Mouse (Mus musculus): Measurements from ENCODE around the gene Arhgap35. TPM values are rescaled to one million over a fixed set of nuclear protein-coding genes. Genes with fewer than 3 reads are reported as not detected.
"Not testable (repeated sequence)": the region's sequence is repeated elsewhere in the genome, so short reads cannot be mapped to it uniquely, and the experiment has no call there.

The Arhgap35 gene
- polyA plus RNA-seq (2015; fragmentation: Nextera tagmentation; extraction: Ambion mirVana): 3.8 and 4.1 TPM in 2 replicates

DNA sequence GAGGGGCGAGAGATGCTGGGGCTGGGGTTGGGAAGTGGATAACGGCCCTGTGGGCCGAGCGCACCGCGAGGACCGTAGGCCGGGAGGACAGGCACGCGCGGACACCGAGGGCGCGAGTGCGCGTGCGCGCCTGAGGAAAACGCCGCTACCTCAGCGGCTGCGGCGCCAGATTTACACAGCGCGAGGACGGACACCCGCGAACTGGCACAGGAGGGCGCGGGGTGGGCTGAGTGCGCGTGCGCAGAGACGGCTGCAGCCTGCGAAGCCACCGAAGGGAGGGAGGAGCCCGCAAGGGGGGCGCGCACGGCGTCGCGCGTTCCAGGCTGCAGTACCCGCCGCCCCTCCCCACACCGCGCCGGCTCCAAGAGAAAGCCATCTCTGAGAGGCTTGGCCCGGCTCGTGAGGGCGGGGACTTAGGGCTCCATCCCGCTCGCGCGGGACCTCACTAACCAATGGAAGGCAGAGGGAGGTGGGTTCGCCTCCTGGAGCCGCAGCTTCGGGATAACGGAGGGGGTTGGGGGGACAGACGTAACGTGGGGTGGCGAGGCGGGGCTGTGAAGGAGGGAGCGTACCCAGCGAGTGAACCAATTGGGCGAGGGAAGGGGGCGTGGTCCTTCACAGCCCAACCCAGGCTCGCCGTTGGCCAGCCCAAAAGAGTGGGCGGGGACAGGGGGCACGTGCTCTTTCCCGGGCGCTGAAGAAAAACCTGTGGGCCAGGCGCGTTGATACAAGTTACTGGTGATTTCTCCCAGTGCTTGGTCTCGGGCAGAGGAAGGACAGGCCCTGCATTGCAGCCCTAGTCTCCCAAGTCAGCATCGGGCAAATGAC is at the start of gene Arhgap35:
Gene Arhgap35 (minus strand): TSS at position 106 of the 828 bp plus-strand sequence.
- peak; percentile 99 for ATAC-seq (ENCODE audit: low FRiP score, low TSS enrichment)
- Histone ChIP-seq H3K27ac (replicated peaks) (peak within 1 kb of the TSS; percentile 100), H3K4me1 (replicated peaks; ENCODE audit: control insufficient read depth, insufficient read depth) (peaks cover 6% of the 10 kb centered on the region; the same call in 1 of the 2 replicates), H3K27me3 (ENCODE audit: control insufficient read depth, insufficient read depth, low read length) (no peaks in the 10 kb centered on the region), H3K9ac (ENCODE audit: low read length) (peak within 1 kb of the TSS; percentile 98), H3K36me3 (ENCODE audit: control insufficient read depth, insufficient read depth, low read length) (no peaks in the 10 kb centered on the region; the same call in 1 of the 2 replicates), H3K4me3 (ENCODE audit: low read depth, low read length) (peak within 1 kb of the TSS; percentile 94), H3K9me3 (ENCODE audit: control insufficient read depth, low read length) (no peaks in the 10 kb centered on the region), H3K4me2 (replicated peaks; ENCODE audit: low read depth) (peak within 1 kb of the TSS; percentile 75)
- TF ChIP-seq CTCF (IDR thresholded peaks at IDR 0.05; ENCODE audit: low read depth) (peak; percentile 28; the same call in 1 of the 2 replicates), EP300 (optimal IDR thresholded peaks at IDR 0.05) (no peak)
- WGBS: under 1% methylated on average over 72 of the region's 78 CpGs
- peak; percentile 99 for DNase-seq (ENCODE audit: low spot score)

DNA sequence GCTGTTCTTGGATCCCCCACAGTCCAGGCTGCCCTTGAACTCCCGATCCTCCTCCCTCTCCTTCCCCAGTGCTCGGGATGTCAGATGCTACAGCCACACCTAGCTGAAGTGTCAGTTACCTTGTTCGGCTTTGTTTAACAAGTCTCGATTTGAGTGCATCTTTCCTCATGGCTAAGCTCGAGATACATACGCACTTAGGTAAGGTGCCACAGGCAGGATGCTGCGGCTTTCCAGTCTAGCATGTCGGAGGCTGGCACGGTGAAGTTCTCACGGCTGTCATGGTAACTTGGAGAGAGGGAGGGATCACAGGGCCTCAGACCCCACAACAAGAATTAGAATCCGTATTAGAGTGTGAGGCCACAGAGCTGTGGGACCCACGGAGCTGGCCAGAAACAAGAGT is 29.5 kb upstream of the Arhgap35 start:
- Histone ChIP-seq H3K4me1 (replicated peaks; ENCODE audit: control insufficient read depth, insufficient read depth) (no peaks in the 10 kb centered on the region), H3K36me3 (ENCODE audit: control insufficient read depth, insufficient read depth, low read length) (no peaks in the 10 kb centered on the region), H3K4me2 (replicated peaks; ENCODE audit: low read depth) (no peak overlapping the region), H3K9ac (ENCODE audit: low read length) (no peak overlapping the region), H3K4me3 (ENCODE audit: low read depth, low read length) (no peak overlapping the region), H3K27me3 (ENCODE audit: control insufficient read depth, insufficient read depth, low read length) (no peaks in the 10 kb centered on the region), H3K27ac (replicated peaks) (no peak overlapping the region), H3K9me3 (ENCODE audit: control insufficient read depth, low read length) (no peaks in the 10 kb centered on the region)
- TF ChIP-seq EP300 (optimal IDR thresholded peaks at IDR 0.05) (no peak), CTCF (IDR thresholded peaks at IDR 0.05; ENCODE audit: low read depth) (no peak)
- no peak for ATAC-seq (ENCODE audit: low FRiP score, low TSS enrichment)
- DNase-seq (ENCODE audit: low spot score): no peak
- WGBS: 73% methylated on average over 12 of the region's 12 CpGs

DNA sequence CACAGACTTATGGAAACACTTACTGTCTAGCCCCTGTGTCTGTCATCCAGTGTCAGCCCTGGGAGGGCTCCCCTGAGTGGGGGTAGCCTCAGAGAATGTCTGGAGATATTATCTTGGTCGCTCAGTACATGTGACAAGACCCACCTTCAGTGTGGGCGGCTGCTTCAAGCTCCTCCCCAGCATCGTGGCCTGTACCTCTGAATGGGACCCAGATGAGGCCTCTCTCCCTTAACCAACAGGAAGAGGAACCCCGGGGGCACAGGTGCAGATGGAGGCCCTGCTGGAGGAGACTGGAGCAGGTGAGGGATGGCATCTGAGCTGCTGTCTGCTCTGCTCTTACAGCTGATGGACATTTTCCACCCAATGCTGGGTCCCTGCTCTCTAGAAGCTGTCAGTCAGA is 28.3 kb upstream of the Arhgap35 start:
- 45% methylated on average over 3 of the region's 4 CpGs for WGBS
- H3K4me2 ChIP-seq (replicated peaks; ENCODE audit: low read depth); H3K9ac ChIP-seq (ENCODE audit: low read length); H3K9me3 ChIP-seq (ENCODE audit: control insufficient read depth, low read length); H3K27me3 ChIP-seq (ENCODE audit: control insufficient read depth, insufficient read depth, low read length); H3K4me3 ChIP-seq (ENCODE audit: low read depth, low read length); ATAC-seq (ENCODE audit: low FRiP score, low TSS enrichment); H3K4me1 ChIP-seq (replicated peaks; ENCODE audit: control insufficient read depth, insufficient read depth); DNase-seq (ENCODE audit: low spot score); H3K27ac ChIP-seq (replicated peaks); H3K36me3 ChIP-seq (ENCODE audit: control insufficient read depth, insufficient read depth, low read length): not testable (repeated sequence)

DNA sequence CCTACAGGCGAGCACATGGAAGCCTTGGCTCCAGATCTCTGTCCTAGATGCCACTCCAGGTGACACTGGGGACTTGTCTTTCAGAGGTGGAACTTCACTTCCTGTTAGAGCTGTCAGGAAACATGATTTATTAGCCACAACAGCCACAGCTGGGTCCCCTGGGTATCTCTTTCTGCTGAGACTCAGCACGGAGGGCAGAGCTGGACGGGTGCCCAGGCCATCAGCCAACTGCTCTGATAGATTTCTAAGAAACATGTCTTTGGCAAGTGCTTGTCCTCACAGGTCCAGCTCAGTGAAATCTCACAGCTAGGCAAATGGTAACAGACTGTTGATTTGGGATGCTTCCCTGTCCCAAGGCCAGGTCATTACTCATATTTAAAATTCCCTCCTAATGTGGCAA is 24.2 kb upstream of the Arhgap35 start:
- Histone ChIP-seq H3K9ac (ENCODE audit: low read length) (no peak overlapping the region), H3K4me3 (ENCODE audit: low read depth, low read length) (no peak overlapping the region), H3K27ac (replicated peaks) (no peak overlapping the region), H3K27me3 (ENCODE audit: control insufficient read depth, insufficient read depth, low read length) (no peaks in the 10 kb centered on the region), H3K9me3 (ENCODE audit: control insufficient read depth, low read length) (no peaks in the 10 kb centered on the region), H3K4me1 (replicated peaks; ENCODE audit: control insufficient read depth, insufficient read depth) (no peaks in the 10 kb centered on the region), H3K36me3 (ENCODE audit: control insufficient read depth, insufficient read depth, low read length) (no peaks in the 10 kb centered on the region), H3K4me2 (replicated peaks; ENCODE audit: low read depth) (no peak overlapping the region)
- no peak for TF ChIP-seq EP300 (optimal IDR thresholded peaks at IDR 0.05)
- TF ChIP-seq CTCF (IDR thresholded peaks at IDR 0.05; ENCODE audit: low read depth): no peak
- DNase-seq (ENCODE audit: low spot score) (peak; percentile 24), ATAC-seq (ENCODE audit: low FRiP score, low TSS enrichment) (no peak)
- 38% methylated on average over 3 of the region's 3 CpGs for WGBS

DNA sequence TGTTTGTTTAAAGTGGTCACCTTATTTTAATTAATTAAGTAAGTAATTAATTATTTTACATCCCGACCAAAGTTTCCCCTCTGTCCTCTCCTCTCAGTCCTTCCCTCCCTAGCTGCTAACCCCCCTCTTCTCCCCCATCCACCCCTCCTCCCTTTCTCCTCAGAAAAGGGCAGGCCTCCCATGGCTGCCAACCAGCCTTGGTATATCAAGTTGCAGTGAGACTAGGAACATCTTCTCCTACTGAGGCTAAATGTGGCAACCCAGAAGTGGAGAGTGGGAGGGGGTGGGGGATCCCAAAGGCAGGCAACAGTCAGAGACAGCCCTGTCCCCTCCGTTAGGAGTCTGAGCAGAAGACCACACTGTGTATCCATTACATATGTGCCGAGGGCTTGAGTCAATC is 20.3 kb upstream of the Arhgap35 start:
- 59% methylated on average over 3 of the region's 3 CpGs for WGBS
- H3K9me3 ChIP-seq (ENCODE audit: control insufficient read depth, low read length): no peaks in the 10 kb centered on the region
- ATAC-seq (ENCODE audit: low FRiP score, low TSS enrichment) (no peak), DNase-seq (ENCODE audit: low spot score) (no peak)
- H3K4me3 ChIP-seq (ENCODE audit: low read depth, low read length): no peak overlapping the region
- no peak overlapping the region for H3K9ac ChIP-seq (ENCODE audit: low read length)
- no peak overlapping the region for H3K4me2 ChIP-seq (replicated peaks; ENCODE audit: low read depth)
- H3K27me3 ChIP-seq (ENCODE audit: control insufficient read depth, insufficient read depth, low read length): no peaks in the 10 kb centered on the region
- TF ChIP-seq CTCF (IDR thresholded peaks at IDR 0.05; ENCODE audit: low read depth): no peak
- TF ChIP-seq EP300 (optimal IDR thresholded peaks at IDR 0.05): no peak
- H3K4me1 ChIP-seq (replicated peaks; ENCODE audit: control insufficient read depth, insufficient read depth): no peaks in the 10 kb centered on the region
- H3K36me3 ChIP-seq (ENCODE audit: control insufficient read depth, insufficient read depth, low read length): no peaks in the 10 kb centered on the region
- no peak overlapping the region for H3K27ac ChIP-seq (replicated peaks)

DNA sequence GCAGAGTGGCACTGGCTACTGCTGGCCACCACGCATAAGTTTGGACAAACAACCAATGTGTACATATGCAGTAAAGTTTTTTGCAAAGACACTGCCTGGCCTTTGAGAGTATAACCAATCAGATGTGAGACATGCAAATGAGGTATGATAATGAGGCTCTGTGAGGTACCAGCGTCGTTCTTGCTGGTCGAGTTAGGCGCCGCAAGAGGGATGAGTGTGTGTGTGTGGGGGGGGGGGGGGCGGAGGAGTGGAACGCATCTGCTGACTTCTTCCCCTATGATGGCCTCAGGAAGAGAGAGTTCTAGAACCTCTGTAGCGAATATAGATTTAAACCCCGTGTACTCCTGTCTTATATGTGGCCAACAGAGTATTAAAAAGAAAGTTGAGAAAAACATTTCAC is 19.1 kb upstream of the Arhgap35 start:
- H3K9me3 ChIP-seq (ENCODE audit: control insufficient read depth, low read length); DNase-seq (ENCODE audit: low spot score); H3K4me2 ChIP-seq (replicated peaks; ENCODE audit: low read depth); H3K36me3 ChIP-seq (ENCODE audit: control insufficient read depth, insufficient read depth, low read length); H3K4me3 ChIP-seq (ENCODE audit: low read depth, low read length); H3K9ac ChIP-seq (ENCODE audit: low read length); H3K4me1 ChIP-seq (replicated peaks; ENCODE audit: control insufficient read depth, insufficient read depth); H3K27ac ChIP-seq (replicated peaks); ATAC-seq (ENCODE audit: low FRiP score, low TSS enrichment); H3K27me3 ChIP-seq (ENCODE audit: control insufficient read depth, insufficient read depth, low read length): not testable (repeated sequence)
- WGBS: 7% methylated on average over 10 of the region's 10 CpGs

Data from stomach, postnatal 0 days (tissue).